Mouse (Mus musculus) neural tube, embryonic 15.5 days (tissue): Measurements from ENCODE around the gene Ifngr2. TPM values are rescaled to one million over a fixed set of nuclear protein-coding genes. Genes with fewer than 3 reads are reported as not detected.
"Not testable (repeated sequence)": the region's sequence is repeated elsewhere in the genome, so short reads cannot be mapped to it uniquely, and the experiment has no call there.

Experiments
- ATAC-seq: fragments of 200-750 bp; cut with Nextera tagmentation; 2 replicates; pipeline ENCODE4 v1.8.0; 2017; ENCODE audit warnings: mild to moderate bottlenecking, moderate TSS enrichment, moderate library complexity; ENCODE audit not compliant: low FRiP score
- H3K27ac ChIP-seq: fragments of 300-500 bp; sonication (generic); replicated peaks from 2 replicates; pipeline ENCODE4 v1.5.1; 2015; ENCODE audit warnings: mild to moderate bottlenecking, inconsistent platforms
- H3K27me3 ChIP-seq: fragments of 300-500 bp; sonication (generic); replicated peaks from 2 replicates; pipeline ENCODE4 v1.6.1; 2015; ENCODE audit warnings: inconsistent platforms
- H3K36me3 ChIP-seq: fragments of 300-500 bp; sonication (generic); 2 replicates; pipeline ENCODE4 v1.6.1; 2015; ENCODE audit warnings: inconsistent platforms
- H3K4me1 ChIP-seq: fragments of 300-500 bp; sonication (generic); 2 replicates; pipeline ENCODE4 v1.6.1; 2015; ENCODE audit warnings: inconsistent platforms
- H3K4me2 ChIP-seq: fragments of 300-500 bp; sonication (generic); 2 replicates; pipeline ENCODE4 v1.6.1; 2015; ENCODE audit warnings: inconsistent platforms, mild to moderate bottlenecking, moderate library complexity
- H3K4me3 ChIP-seq: fragments of 300-500 bp; sonication (generic); replicated peaks from 2 replicates; pipeline ENCODE4 v1.5.1; 2015; ENCODE audit warnings: mild to moderate bottlenecking, inconsistent platforms
- H3K9ac ChIP-seq: fragments of 300-500 bp; sonication (generic); replicated peaks from 2 replicates; pipeline ENCODE4 v1.6.1; 2015; ENCODE audit warnings: mild to moderate bottlenecking, inconsistent platforms
- H3K9me3 ChIP-seq: fragments of 300-500 bp; sonication (generic); replicated peaks from 2 replicates; pipeline ENCODE4 v1.6.1; 2016; ENCODE audit warnings: inconsistent platforms
- WGBS: fragments of 180-500 bp; shearing (Covaris S2); methylation state at CpG from one replicate; pipeline ENCODE4 v1.1.7; 2015; ENCODE audit warnings: mixed read lengths; 5-methylcytosine and 5-hydroxymethylcytosine counted together
- polyA plus RNA-seq: library from polyadenylated mRNA; unstranded; fragments of >200 nt; fragmentation: Nextera tagmentation; extraction: Ambion mirVana; gene quantifications from 2 replicates; pipeline ENCODE4 v1.2.1, GENCODE M21; 2015

Ifngr2 gene
- polyA plus RNA-seq, 1 experiment from 2014 or later: 112 TPM

DNA sequence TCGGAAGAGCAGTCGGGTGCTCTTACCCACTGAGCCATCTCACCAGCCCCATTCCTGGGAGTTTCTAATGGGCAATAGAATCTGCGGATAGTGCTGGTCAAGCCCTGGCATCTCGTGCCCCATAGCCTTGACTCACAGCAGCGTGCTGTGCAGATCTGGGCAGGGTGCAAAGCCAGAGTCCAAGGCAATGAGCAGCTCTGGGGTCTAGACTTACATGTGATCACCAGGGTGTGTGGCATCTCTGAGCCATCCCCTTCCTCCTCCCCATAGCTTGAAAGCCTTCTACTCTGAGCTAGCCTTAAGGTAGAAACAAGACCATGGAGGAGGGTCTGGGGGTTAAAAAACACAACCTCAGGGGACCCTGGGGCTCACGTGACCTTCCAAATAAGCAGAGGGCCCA, 20.6 kb upstream of the Ifngr2 start:
- H3K9me3 ChIP-seq: no peaks in the 10 kb centered on the region
- H3K27ac ChIP-seq: no peak overlapping the region
- no peak overlapping the region for H3K4me2 ChIP-seq
- H3K9ac ChIP-seq: no peak overlapping the region
- no peaks in the 10 kb centered on the region for H3K27me3 ChIP-seq
- no peak overlapping the region for H3K4me3 ChIP-seq
- H3K36me3 ChIP-seq: no peaks in the 10 kb centered on the region
- ATAC-seq: no peak
- no peaks in the 10 kb centered on the region for H3K4me1 ChIP-seq
- 96% methylated on average over 6 of the region's 6 CpGs for WGBS

DNA sequence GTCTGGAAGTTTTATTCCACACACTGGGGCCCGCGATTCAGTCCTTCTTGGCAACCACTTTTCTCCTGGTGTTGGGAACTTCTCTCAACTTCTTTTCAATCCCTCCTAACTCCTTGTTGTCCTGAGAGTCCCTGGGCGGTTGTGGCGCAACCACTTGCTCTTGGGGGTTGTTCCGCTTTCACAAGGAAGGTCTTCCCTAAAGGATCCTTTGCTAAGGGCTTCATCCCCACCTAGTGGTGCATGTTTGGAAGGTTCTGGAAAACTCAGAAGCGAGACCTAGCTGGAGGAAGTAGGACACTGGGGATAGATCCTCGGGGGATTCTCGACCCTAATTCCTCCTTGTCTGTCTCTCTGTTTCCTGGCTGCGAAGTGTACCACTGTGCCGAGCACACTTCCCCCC, 19.8 kb upstream of the Ifngr2 start:
- Histone ChIP-seq H3K36me3 (no peaks in the 10 kb centered on the region), H3K27me3 (no peaks in the 10 kb centered on the region), H3K4me2 (no peak overlapping the region), H3K9me3 (no peaks in the 10 kb centered on the region), H3K4me1 (no peaks in the 10 kb centered on the region), H3K9ac (no peak overlapping the region), H3K27ac (no peak overlapping the region), H3K4me3 (no peak overlapping the region)
- no peak for ATAC-seq
- 80% methylated on average over 10 of the region's 10 CpGs for WGBS

DNA sequence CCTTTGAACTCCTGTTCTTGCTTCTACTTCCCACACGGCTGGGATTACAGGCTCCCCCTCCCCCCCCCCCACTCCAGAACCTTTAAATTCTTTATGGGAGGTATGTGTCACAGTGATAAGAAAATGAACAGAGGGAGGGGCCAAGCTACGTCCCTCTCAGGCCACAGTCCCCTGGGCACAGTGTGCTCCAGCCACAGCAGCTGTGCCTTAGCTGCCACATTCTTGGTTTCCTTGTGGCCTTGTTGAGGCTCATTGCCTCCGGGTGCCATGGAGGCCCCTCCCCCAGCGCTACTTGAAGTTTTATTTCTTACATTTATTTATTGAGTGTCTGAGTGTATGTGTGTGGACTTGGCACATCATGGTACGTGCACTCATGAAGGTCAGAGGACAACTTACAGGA, 19.4 kb upstream of the Ifngr2 start:
- 66% methylated on average over 5 of the region's 5 CpGs for WGBS
- no peak overlapping the region for H3K9ac ChIP-seq
- no peaks in the 10 kb centered on the region for H3K9me3 ChIP-seq
- H3K4me2 ChIP-seq: no peak overlapping the region
- H3K27me3 ChIP-seq: no peaks in the 10 kb centered on the region
- H3K36me3 ChIP-seq: no peaks in the 10 kb centered on the region
- no peak overlapping the region for H3K27ac ChIP-seq
- H3K4me1 ChIP-seq: 0 out of 2 replicates have a peak, but pooled peaks cover 3% of the 10 kb centered on the region
- ATAC-seq: no peak
- no peak overlapping the region for H3K4me3 ChIP-seq

DNA sequence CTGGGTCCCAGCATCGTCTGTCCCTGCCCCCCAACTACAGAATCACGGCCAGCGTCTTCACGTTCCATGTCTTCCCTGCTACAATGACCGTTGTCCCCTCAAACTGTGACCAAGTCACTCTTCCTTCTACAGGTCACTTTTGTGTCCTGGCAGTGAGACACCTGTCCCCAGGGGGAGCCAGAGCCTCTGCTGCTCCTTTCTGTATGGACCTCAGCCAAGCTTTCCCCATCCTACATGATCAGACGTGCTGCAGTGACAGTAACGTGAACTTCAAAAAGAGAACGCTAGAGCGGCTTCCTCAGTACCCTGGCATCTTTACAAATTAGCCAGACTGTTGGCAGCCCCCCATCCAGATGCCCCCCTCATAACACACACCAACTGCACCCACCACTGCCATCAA, 18.3 kb upstream of the Ifngr2 start:
- Histone ChIP-seq H3K36me3 (no peaks in the 10 kb centered on the region), H3K4me2 (no peak overlapping the region), H3K4me1 (0 out of 2 replicates have a peak, but pooled peaks cover 5% of the 10 kb centered on the region), H3K4me3 (no peak overlapping the region), H3K27ac (no peak overlapping the region), H3K27me3 (no peaks in the 10 kb centered on the region), H3K9ac (no peak overlapping the region), H3K9me3 (no peaks in the 10 kb centered on the region)
- WGBS: 86% methylated on average over 9 of the region's 9 CpGs
- ATAC-seq: no peak

DNA sequence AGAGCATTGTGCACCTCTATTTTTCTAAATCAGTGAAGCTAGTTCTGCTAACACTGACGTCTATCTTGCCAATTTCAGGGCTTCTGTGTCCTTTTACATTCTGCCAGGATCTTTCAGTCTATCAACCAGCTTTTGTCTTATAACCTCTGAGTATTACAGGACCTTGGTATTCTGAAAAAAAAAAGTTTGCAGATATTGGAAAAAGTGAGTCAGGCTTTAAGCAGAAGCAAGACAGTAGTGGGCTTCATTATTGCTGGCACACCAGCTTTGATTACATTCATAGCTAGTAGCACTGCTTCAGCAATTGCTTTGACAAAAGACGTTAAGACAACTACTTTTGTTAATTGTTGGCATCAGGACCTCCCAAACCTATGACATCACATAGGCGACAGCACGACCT, 16.0 kb upstream of the Ifngr2 start:
- not testable (repeated sequence) for H3K36me3 ChIP-seq, H3K4me2 ChIP-seq, H3K27ac ChIP-seq, ATAC-seq, H3K9ac ChIP-seq, H3K4me3 ChIP-seq, H3K27me3 ChIP-seq, H3K4me1 ChIP-seq, H3K9me3 ChIP-seq
- 73% methylated on average over 4 of the region's 4 CpGs for WGBS

DNA sequence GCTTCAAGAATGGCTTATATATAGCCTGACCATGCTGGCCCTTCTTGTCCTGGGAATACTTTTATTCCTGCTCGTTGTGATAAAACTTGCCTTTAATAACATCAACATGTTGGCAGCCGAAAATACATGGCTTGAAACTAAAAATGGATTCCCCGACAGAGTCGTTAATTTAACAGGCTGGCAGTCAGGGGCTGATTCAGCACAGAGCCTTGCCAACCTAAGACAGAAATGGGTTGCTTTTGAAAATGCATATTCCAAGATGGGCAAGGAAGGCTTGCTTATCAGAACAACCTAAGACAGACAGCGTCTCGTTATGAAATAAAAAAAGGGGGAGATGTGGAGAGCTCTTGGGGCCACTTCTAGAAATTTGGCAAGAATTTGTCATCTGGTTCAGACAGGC, 15.0 kb upstream of the Ifngr2 start:
- Histone ChIP-seq H3K27ac (no peak overlapping the region), H3K27me3 (no peaks in the 10 kb centered on the region), H3K4me3 (no peak overlapping the region), H3K9me3 (no peaks in the 10 kb centered on the region), H3K4me2 (no peak overlapping the region), H3K9ac (no peak overlapping the region), H3K36me3 (no peaks in the 10 kb centered on the region), H3K4me1 (0 out of 2 replicates have a peak, but pooled peaks cover 5% of the 10 kb centered on the region)
- WGBS: 55% methylated on average over 6 of the region's 6 CpGs
- ATAC-seq: no peak

DNA sequence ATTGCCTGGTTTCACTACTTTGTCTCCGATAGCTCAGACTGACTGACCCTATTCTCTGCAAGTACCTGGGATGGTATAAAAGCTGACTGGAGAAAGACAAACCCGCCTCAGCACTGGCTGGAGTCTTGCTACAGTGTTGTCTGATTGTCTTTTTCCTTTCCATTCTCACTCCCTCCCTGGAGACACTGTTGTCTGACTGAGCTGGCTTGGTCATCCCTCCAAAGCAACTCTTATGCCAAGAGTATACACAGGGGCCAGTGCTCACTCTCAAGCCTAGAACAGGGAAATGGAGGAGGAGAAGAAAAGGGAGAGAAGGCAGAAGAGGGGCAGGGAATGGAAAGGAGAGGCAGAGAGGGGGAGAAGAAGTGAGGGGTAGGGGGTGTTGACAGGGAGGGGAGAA, 14.4 kb upstream of the Ifngr2 start:
- Histone ChIP-seq H3K36me3 (no peaks in the 10 kb centered on the region), H3K4me1 (0 out of 2 replicates have a peak, but pooled peaks cover 5% of the 10 kb centered on the region), H3K9me3 (no peaks in the 10 kb centered on the region), H3K4me2 (no peak overlapping the region), H3K9ac (no peak overlapping the region), H3K4me3 (no peak overlapping the region), H3K27me3 (no peaks in the 10 kb centered on the region), H3K27ac (no peak overlapping the region)
- 16% methylated on average over 2 of the region's 2 CpGs for WGBS
- no peak for ATAC-seq

DNA sequence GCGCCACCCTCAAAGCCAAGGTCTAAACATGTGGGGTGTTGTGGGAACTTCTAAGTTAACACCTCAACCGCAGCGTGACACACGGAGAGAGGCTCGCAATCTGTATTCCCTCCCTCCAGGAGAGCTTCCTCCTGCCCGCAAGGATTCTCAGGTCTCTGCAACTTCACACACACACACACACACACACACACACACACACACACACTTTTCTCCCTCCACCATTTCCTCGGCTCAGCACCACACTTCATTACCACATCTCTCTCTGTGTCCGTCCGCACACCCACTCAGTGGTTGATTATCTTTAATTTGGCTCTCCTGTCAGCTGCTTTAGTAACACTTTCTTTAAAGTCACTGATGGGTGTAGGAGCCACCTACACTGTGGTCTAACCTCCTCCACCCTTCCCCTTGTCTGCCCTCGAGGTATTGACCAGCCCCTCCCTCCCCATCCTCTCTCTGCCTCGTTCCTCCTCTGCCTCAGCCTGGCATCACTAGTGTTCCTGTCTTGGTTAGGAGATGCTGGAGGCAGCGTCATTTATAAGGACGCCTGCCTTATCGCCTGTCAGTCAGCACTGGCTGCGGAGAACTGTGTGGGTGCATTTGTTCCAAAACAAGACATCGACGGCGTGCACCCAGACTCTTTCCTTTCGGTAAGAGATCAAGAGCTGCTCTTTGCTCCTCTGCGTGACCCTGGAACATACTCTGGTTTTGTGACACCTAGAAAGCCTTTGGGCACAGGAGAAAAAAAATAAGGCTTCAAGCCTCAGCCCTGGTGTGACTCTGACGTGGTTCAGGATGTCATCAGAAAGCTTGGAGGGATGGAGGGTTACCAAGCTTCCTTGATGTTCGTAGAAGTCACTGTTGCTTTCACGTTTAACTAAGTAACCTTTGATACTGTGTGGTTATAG, 13.5 kb upstream of the Ifngr2 start:
- no peaks in the 10 kb centered on the region for H3K9me3 ChIP-seq
- no peak overlapping the region for H3K4me2 ChIP-seq
- H3K27me3 ChIP-seq: no peaks in the 10 kb centered on the region
- WGBS: 69% methylated on average over 23 of the region's 23 CpGs
- H3K4me3 ChIP-seq: no peak overlapping the region
- 0 out of 2 replicates have a peak, but pooled peaks cover 5% of the 10 kb centered on the region for H3K4me1 ChIP-seq
- no peak overlapping the region for H3K9ac ChIP-seq
- no peak for ATAC-seq
- no peaks in the 10 kb centered on the region for H3K36me3 ChIP-seq
- H3K27ac ChIP-seq: no peak overlapping the region

DNA sequence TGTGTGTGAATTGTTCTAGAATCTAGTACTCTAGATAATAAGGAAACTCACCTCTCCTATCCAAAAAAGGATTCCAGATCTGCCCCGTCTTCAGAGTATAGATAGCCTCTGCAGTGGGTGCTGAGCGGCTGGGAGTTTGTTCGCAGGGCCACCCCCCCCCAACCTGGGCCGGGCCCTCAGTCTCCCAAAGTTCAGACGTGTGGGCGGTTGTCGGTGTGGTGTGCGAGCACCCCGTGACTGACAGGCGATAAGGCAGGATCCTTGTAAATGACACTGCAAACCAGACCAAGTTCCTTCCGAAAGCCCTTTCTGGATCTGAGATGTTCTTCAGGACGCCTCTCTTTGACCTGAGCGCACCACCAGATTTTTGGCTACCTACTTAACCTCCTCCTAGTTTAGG, 12.4 kb upstream of the Ifngr2 start:
- H3K4me3 ChIP-seq: no peak overlapping the region
- no peak for ATAC-seq
- H3K4me2 ChIP-seq: no peak overlapping the region
- H3K36me3 ChIP-seq: no peaks in the 10 kb centered on the region
- H3K27me3 ChIP-seq: no peaks in the 10 kb centered on the region
- H3K4me1 ChIP-seq: 0 out of 2 replicates have a peak, but pooled peaks cover 5% of the 10 kb centered on the region
- WGBS: 50% methylated on average over 13 of the region's 13 CpGs
- no peak overlapping the region for H3K27ac ChIP-seq
- no peak overlapping the region for H3K9ac ChIP-seq
- H3K9me3 ChIP-seq: no peaks in the 10 kb centered on the region

DNA sequence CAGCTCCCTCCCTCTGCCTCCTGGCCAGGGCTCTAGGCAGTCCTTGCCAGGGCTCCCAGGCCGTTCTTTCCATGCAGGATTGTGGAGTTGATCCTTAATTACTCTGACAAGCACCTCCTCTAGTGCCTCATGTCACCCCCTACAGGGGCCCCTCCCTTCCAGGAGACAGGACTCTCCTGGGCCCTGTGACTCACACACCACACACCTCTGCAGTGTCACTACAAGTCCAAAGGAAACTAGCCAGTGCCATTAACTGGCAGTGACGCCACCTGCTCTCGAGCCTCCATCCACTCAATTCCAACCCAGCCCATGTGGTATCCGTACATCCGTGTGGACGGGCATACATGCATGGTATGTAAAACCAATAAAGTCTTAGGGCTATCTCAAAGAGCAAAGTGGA, 12.0 kb upstream of the Ifngr2 start:
- H3K27me3 ChIP-seq: no peaks in the 10 kb centered on the region
- no peak for ATAC-seq
- no peak overlapping the region for H3K9ac ChIP-seq
- no peaks in the 10 kb centered on the region for H3K36me3 ChIP-seq
- no peak overlapping the region for H3K4me2 ChIP-seq
- no peak overlapping the region for H3K27ac ChIP-seq
- H3K4me3 ChIP-seq: no peak overlapping the region
- 80% methylated on average over 6 of the region's 6 CpGs for WGBS
- H3K9me3 ChIP-seq: no peaks in the 10 kb centered on the region
- H3K4me1 ChIP-seq: 0 out of 2 replicates have a peak, but pooled peaks cover 5% of the 10 kb centered on the region

DNA sequence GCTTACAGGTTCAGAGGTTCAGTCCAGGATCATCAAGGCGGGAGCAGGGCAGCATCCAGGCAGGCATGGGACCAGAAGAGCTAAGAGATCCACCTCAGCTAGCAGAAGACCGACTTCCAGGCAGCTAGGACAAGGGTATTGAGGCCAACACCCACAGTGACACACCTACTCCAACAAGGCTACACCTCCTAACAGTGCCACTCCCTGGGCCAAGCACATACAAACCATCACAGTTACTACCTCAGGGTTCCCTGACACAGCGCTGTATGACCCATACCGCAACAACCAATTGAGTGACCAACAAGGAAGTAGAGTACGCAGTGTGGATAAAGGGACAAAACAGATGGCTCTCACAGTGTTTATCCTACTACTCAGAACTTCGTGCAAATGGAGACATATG, 10.5 kb upstream of the Ifngr2 start:
- no peaks in the 10 kb centered on the region for H3K27me3 ChIP-seq
- H3K9me3 ChIP-seq: no peaks in the 10 kb centered on the region
- WGBS: 91% methylated on average over 6 of the region's 6 CpGs
- 0 out of 2 replicates have a peak, but pooled peaks cover 5% of the 10 kb centered on the region for H3K4me1 ChIP-seq
- no peak overlapping the region for H3K4me3 ChIP-seq
- no peak overlapping the region for H3K4me2 ChIP-seq
- H3K36me3 ChIP-seq: no peaks in the 10 kb centered on the region
- no peak overlapping the region for H3K9ac ChIP-seq
- no peak overlapping the region for H3K27ac ChIP-seq
- ATAC-seq: no peak

DNA sequence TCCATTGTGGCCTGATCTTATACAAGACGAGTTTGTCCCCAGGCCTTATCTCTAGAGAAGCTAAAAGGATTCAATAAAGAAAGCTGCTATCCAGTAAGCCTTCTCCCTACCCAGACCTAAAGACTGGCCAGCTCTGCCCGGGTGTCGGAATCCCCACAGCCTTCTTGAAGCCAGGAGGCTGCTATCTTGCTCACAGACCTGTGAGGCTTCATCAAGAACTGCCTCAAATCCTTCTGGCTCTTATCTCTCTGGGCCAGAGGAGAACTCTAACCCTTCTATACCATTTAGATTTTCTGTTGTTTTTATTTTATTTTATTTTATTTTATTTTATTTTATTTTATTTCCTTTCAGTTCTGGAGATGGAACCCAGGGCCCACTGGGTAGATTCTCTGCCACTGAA, 9.8 kb upstream of the Ifngr2 start:
- ATAC-seq: no peak
- H3K36me3 ChIP-seq: no peaks in the 10 kb centered on the region
- H3K27me3 ChIP-seq: no peaks in the 10 kb centered on the region
- H3K9me3 ChIP-seq: no peaks in the 10 kb centered on the region
- H3K4me1 ChIP-seq: peaks cover 12% of the 10 kb centered on the region
- no peak overlapping the region for H3K27ac ChIP-seq
- no peak overlapping the region for H3K9ac ChIP-seq
- H3K4me2 ChIP-seq: no peak overlapping the region
- H3K4me3 ChIP-seq: no peak overlapping the region
- WGBS: 85% methylated on average over 3 of the region's 3 CpGs
